Mouse (Mus musculus) embryonic facial prominence, embryonic 11.5 days (tissue): ENCODE measurements around the gene Cdc123. TPM values are rescaled to one million over a fixed set of nuclear protein-coding genes. Genes with fewer than 3 reads are reported as not detected.
A peak's percentile ranks its signal among the peaks of the same experiment; 100 is the strongest.

Experiments used
- ATAC-seq: fragments of 200-750 bp; cut with Nextera tagmentation; replicated peaks from 2 replicates; pipeline ENCODE4 v1.8.0; 2017; ENCODE audit warnings: low read depth; ENCODE audit not compliant: insufficient number of reproducible peaks, low FRiP score, low TSS enrichment
- DNase-seq: peaks from one replicate; pipeline ENCODE4 v3.0.0-alpha.2; 2015; ENCODE audit warnings: low spot score
- H3K27ac ChIP-seq: fragments of 300-500 bp; sonication (generic); replicated peaks from 2 replicates; pipeline ENCODE4 v1.5.1; 2014; ENCODE audit warnings: mild to moderate bottlenecking, low read depth, low read length, control low read depth
- H3K27me3 ChIP-seq: fragments of 300-500 bp; sonication (generic); 2 replicates; pipeline ENCODE4 v1.6.1; 2014; ENCODE audit warnings: mild to moderate bottlenecking, low read length, moderate library complexity, mixed read lengths; ENCODE audit not compliant: control insufficient read depth, insufficient read depth
- H3K36me3 ChIP-seq: fragments of 300-500 bp; sonication (generic); replicated peaks from 2 replicates; pipeline ENCODE4 v1.6.1; 2014; ENCODE audit warnings: low read depth, mild to moderate bottlenecking, low read length, moderate library complexity, mixed read lengths; ENCODE audit not compliant: control insufficient read depth, insufficient read depth
- H3K4me1 ChIP-seq: fragments of 300-500 bp; sonication (generic); 2 replicates; pipeline ENCODE4 v1.6.1; 2014; ENCODE audit warnings: low read length, mixed read lengths; ENCODE audit not compliant: control insufficient read depth, insufficient read depth
- H3K4me2 ChIP-seq: fragments of 300-500 bp; sonication (generic); 2 replicates; pipeline ENCODE4 v1.6.1; 2014; ENCODE audit warnings: low read depth, mild to moderate bottlenecking, control low read depth, low read length, moderate library complexity
- H3K4me3 ChIP-seq: fragments of 300-500 bp; sonication (generic); 2 replicates; pipeline ENCODE4 v1.5.1; 2014; ENCODE audit warnings: low read depth, low read length, control low read depth
- H3K9ac ChIP-seq: fragments of 300-500 bp; sonication (generic); replicated peaks from 2 replicates; pipeline ENCODE4 v1.6.1; 2014; ENCODE audit warnings: mild to moderate bottlenecking, control low read depth, low read length
- H3K9me3 ChIP-seq: fragments of 300-500 bp; sonication (generic); replicated peaks from 2 replicates; pipeline ENCODE4 v1.6.1; 2016; ENCODE audit warnings: mild to moderate bottlenecking, low read length, inconsistent platforms, mixed read lengths; ENCODE audit not compliant: control insufficient read depth
- WGBS: fragments of 180-500 bp; shearing (Covaris S2); extraction: QIAGEN DNeasy Blood & Tissue Kit; methylation state at CpG from one replicate; pipeline ENCODE4 v1.1.7; 2014; 5-methylcytosine and 5-hydroxymethylcytosine counted together
- polyA plus RNA-seq: library from polyadenylated mRNA; unstranded; fragments of >200 nt; fragmentation: Nextera tagmentation; extraction: Ambion mirVana; gene quantifications from 2 replicates; pipeline ENCODE4 v1.2.1, GENCODE M21; 2014

Cdc123 gene
- polyA plus RNA-seq, 1 experiment from 2014 or later: 309 TPM

DNA sequence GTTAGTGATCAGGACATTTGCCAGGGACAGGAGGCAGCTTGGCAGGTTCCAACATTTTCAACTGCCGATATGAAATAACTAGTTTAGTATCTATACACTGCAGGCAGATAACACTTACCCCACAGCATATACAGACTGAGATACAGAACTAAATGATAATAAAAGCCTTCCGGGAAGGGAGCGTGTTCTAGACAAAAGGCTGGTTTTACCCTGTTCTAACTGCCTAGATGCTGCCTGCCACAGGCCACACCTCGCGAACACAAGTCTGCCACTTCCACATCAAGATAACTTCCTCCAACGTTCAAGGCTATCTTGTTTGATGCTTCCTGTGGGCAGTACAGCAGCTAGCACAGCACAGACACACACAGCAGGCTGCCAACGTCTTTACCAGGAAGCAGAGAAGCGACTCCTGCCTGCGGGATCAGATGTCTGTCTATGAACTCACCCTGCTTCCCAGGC lies 43.8 kb downstream of the Cdc123 start:
- H3K27ac ChIP-seq: no peak overlapping the region
- peaks cover 6% of the 10 kb centered on the region for H3K36me3 ChIP-seq
- DNase-seq (no peak), ATAC-seq (no peak)
- no peaks in the 10 kb centered on the region for H3K4me1 ChIP-seq
- no peak overlapping the region for H3K9ac ChIP-seq
- H3K9me3 ChIP-seq: no peaks in the 10 kb centered on the region
- 90% methylated on average over 9 of the region's 9 CpGs for WGBS
- no peaks in the 10 kb centered on the region for H3K27me3 ChIP-seq
- H3K4me3 ChIP-seq: no peak overlapping the region
- no peak overlapping the region for H3K4me2 ChIP-seq

DNA sequence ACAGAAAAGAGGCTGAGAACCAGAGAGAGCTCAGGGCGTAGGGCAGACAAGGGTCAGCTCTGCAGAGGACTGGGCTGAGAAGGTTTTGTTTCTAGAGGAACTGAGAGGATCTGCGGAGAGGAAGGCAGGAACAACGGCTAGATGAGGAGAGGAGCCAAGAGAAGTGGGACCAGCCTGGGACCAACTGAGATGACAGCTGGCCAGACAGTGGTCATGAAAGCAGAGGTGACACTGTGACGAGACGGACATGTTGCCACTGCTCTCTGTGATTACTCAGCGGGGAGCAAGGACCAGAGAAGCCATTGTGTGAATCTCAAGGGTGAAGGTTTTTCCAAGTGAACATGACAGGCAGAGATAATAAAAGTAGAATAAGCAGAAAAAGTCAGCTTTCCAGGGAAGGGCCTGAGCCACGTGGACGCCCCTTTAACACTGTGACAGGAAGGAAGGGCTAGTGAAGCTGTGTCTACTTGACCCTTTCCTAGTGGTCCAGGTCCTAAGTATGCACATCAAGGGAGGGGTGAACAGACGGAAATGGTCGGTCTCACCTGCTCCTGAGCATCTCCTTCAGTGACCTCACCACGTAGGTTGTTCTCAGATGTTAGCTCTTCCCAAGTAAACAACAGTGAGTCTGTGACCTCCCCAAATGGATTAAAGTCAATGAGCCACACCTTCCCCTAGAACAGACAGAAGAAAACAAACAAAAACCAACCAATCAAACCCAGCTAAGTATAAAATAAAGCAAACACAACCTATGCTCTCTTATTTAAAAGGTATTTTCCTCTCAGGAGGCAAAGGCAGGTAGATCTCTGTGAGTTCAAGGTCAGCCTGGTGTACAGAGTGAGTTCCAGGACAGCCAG lies 46.9 kb downstream of the Cdc123 start:
- Histone ChIP-seq H3K27me3 (no peaks in the 10 kb centered on the region), H3K36me3 (peaks cover 17% of the 10 kb centered on the region), H3K4me1 (no peaks in the 10 kb centered on the region), H3K9ac (no peak overlapping the region), H3K27ac (no peak overlapping the region), H3K4me3 (no peak overlapping the region), H3K9me3 (no peaks in the 10 kb centered on the region), H3K4me2 (no peak overlapping the region)
- DNase-seq (no peak), ATAC-seq (no peak)
- 89% methylated on average over 11 of the region's 11 CpGs for WGBS

DNA sequence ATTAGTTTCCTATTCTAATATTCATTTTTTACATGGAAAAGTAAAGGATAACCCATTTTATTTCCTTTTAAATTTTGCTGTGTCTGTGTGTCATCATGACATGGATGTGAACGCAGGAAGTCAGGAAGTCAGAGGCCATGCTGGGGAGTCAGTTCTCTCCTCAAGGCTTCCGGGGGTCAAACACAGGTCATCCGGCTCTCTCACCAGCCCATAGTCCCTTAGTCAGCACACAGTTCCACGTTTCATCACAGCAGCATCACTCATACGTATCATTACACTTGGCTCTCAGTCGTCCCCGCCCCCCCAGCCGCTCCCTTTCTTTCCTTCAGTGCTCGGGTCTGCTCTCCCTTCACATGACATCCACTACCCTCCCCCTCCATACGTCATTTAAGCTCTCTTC lies 51.2 kb downstream of the Cdc123 start:
- no peaks in the 10 kb centered on the region for H3K27me3 ChIP-seq
- 85% methylated on average over 10 of the region's 10 CpGs for WGBS
- no peak overlapping the region for H3K4me2 ChIP-seq
- H3K9me3 ChIP-seq: no peaks in the 10 kb centered on the region
- H3K27ac ChIP-seq: no peak overlapping the region
- DNase-seq (no peak), ATAC-seq (no peak)
- H3K4me3 ChIP-seq: no peak overlapping the region
- no peaks in the 10 kb centered on the region for H3K4me1 ChIP-seq
- peaks cover 14% of the 10 kb centered on the region for H3K36me3 ChIP-seq
- H3K9ac ChIP-seq: no peak overlapping the region

DNA sequence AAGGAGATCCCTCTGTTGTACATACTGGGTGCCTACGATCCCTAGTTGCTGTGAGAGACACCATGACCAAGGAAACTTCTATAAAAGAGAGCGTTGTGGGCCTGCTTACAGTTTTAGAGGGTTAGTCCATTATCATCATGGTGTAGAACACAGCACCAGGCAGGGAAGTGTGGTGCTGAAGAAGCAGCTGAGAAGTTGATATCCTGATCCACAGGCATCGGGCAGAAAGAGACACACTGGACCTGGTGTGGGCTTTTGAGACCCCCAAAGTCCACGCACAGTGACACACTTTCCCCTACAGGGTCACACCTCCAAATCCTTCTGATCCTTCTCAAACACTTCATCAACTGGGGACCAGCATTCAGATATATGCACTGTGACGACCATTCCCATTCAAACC lies 52.9 kb downstream of the Cdc123 start:
- Histone ChIP-seq H3K4me1 (no peaks in the 10 kb centered on the region), H3K9me3 (no peaks in the 10 kb centered on the region), H3K4me3 (no peak overlapping the region), H3K4me2 (no peak overlapping the region), H3K27me3 (no peaks in the 10 kb centered on the region), H3K36me3 (peaks cover 11% of the 10 kb centered on the region), H3K9ac (no peak overlapping the region), H3K27ac (no peak overlapping the region)
- WGBS: 91% methylated on average over 5 of the region's 5 CpGs
- DNase-seq: no peak
- ATAC-seq: no peak

DNA sequence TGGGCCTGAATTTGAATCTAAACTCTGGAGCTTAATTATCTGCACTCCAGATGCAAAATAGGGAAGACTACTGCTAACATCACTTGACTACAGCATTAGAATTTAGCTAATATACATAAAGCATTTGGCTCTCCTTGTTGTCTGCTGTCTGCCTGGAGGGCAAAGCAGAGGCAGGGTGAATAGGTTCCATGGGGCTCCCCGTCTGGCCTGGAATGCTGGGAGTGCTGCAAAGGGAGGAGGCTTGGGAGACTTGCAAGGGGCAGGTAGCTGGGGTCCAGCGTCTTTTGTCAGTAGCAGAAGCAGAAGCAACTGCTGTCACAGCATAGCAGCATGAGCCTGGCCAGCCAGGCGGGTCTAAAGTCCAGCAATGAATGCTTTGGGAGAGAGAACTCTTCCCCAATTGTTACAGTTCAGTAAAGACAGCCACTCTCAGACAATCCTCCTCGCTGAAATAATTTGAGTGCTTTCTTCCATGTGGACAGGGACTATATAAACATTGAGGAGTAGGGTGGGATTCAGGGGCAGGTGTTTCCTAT lies 55.3 kb downstream of the Cdc123 start:
- Histone ChIP-seq H3K4me2 (no peak overlapping the region), H3K4me1 (no peaks in the 10 kb centered on the region), H3K9me3 (no peaks in the 10 kb centered on the region), H3K9ac (no peak overlapping the region), H3K27me3 (no peaks in the 10 kb centered on the region), H3K4me3 (no peak overlapping the region), H3K27ac (no peak overlapping the region), H3K36me3 (peaks cover 7% of the 10 kb centered on the region; the same call in 1 of the 2 replicates)
- no peak for DNase-seq
- WGBS: 22% methylated on average over 4 of the region's 4 CpGs
- ATAC-seq: no peak

DNA sequence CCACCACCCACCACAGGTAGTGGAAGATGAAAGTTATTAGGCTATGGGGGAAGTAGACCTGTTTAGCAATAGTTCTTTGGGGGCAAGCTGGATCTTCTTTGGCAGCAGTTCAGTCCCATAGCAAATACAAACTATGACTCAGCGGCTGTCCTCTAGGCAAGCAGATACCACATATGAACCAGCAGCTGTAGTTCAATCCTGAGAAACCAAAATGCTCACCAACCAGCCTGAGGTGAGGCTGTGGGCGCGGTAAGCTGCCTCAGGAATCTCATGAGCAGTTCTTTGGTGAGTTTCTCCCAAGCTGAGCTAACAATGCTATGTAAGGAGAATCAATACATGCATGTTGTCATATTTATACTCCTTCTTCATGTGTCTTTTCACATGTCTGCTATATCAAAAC lies 57.6 kb downstream of the Cdc123 start:
- H3K4me2 ChIP-seq: no peak overlapping the region
- H3K4me3 ChIP-seq: no peak overlapping the region
- 85% methylated on average over 3 of the region's 3 CpGs for WGBS
- H3K9ac ChIP-seq: no peak overlapping the region
- H3K9me3 ChIP-seq: no peaks in the 10 kb centered on the region
- H3K4me1 ChIP-seq: no peaks in the 10 kb centered on the region
- no peaks in the 10 kb centered on the region for H3K36me3 ChIP-seq
- no peak for ATAC-seq
- no peak for DNase-seq
- H3K27me3 ChIP-seq: no peaks in the 10 kb centered on the region
- H3K27ac ChIP-seq: no peak overlapping the region

DNA sequence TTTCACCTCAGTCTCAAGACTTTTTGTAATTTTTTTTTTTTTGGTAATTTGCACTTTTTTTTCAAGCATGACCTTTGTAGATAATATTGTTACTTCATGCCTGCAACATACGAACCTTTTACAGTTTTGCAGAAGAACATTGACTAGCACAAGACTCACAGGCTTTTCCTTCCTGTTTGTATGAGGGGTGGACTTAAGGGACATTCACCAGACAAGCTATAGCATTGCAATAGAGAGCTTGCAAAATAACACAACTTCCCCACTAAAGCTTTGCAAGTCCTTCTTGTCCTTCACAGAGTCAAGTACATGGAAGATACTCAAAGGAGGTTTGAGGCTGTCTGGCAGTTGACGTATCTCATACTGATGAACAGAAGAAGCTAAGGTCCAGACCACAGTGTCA lies 72.5 kb downstream of the Cdc123 start:
- DNase-seq: no peak
- no peak overlapping the region for H3K9ac ChIP-seq
- no peak overlapping the region for H3K4me3 ChIP-seq
- no peak for ATAC-seq
- WGBS: 84% methylated on average over 2 of the region's 2 CpGs
- no peaks in the 10 kb centered on the region for H3K36me3 ChIP-seq
- H3K27me3 ChIP-seq: no peaks in the 10 kb centered on the region
- no peaks in the 10 kb centered on the region for H3K9me3 ChIP-seq
- H3K27ac ChIP-seq: no peak overlapping the region
- no peaks in the 10 kb centered on the region for H3K4me1 ChIP-seq
- H3K4me2 ChIP-seq: no peak overlapping the region

DNA sequence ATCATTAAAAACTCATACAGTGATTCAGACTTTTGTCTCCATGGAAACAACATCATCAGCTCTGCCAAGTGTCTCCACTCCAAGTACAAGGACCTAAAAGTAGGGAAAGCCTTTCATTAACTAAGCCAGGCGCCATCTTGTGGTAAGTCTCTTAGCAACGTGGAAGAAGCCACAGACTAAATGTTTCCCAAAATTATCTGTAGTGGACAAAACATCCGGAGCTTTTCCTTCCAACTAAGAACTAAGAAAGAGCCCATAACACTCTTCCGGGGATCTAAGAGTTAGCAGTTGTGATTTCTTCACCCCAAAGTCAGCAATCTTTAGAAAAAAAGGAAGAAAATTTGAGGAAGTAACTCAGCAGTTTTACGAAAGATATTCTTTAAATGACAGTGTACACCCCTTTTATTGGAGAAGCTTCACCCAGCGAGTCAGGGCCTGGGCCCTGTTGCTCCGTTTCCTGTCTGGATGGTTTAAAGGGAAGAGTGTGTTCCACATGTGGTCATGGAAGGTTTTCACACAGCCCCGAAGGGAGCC lies 74.2 kb downstream of the Cdc123 start:
- Histone ChIP-seq H3K27me3 (no peaks in the 10 kb centered on the region), H3K4me2 (no peak overlapping the region), H3K27ac (no peak overlapping the region), H3K9me3 (no peaks in the 10 kb centered on the region), H3K4me1 (no peaks in the 10 kb centered on the region), H3K36me3 (no peaks in the 10 kb centered on the region), H3K4me3 (no peak overlapping the region), H3K9ac (no peak overlapping the region)
- WGBS: 50% methylated on average over 8 of the region's 8 CpGs
- DNase-seq (peak; percentile 72), ATAC-seq (no peak)
